Mouse (Mus musculus): ENCODE data around the gene Mup19.
"Not testable (repeated sequence)": the region's sequence is repeated elsewhere in the genome, so short reads cannot be mapped to it uniquely, and the experiment has no call there.

GRCm38 (mm10) chr4:61808926-61809325 lies 26.9 kb upstream of the Mup19 start:
- not testable (repeated sequence) for TF ChIP-seq CTCF (IDR thresholded peaks at IDR 0.05; ENCODE audit: low read depth, low read length); POLR2A (IDR thresholded peaks at IDR 0.05; ENCODE audit: extremely low read depth, insufficient read depth, low read length)

Measured in liver, adult 2 months (tissue).